Mouse (Mus musculus) liver, adult (tissue): ENCODE results near the gene Emp1.

ENCODE experiments used
- GATA4 ChIP-seq: IDR thresholded peaks from 2 replicates; pipeline ENCODE4 v1.6.1; 2014; ENCODE audit warnings: mild to moderate bottlenecking, low read length; ENCODE audit not compliant: insufficient replicate concordance

Gene Emp1

GRCm38 (mm10) chr6:135377583-135378319, 15.4 kb downstream of the Emp1 start:
- TF ChIP-seq GATA4: no peak

GRCm38 (mm10) chr6:135383919-135384318, 21.6 kb downstream of the Emp1 start:
- TF ChIP-seq GATA4: no peak

GRCm38 (mm10) chr6:135385738-135386459, 23.6 kb downstream of the Emp1 start:
- no peak for TF ChIP-seq GATA4

GRCm38 (mm10) chr6:135387653-135388052, 25.3 kb downstream of the Emp1 start:
- no peak for TF ChIP-seq GATA4

GRCm38 (mm10) chr6:135388711-135389110, 26.4 kb downstream of the Emp1 start:
- no peak for TF ChIP-seq GATA4

GRCm38 (mm10) chr6:135390398-135390797, 28.1 kb downstream of the Emp1 start:
- no peak for TF ChIP-seq GATA4

- no peak for TF ChIP-seq GATA4
Observed at GRCm38 (mm10) chr6:135395375-135395774, 33.0 kb downstream of the Emp1 start.

- no peak for TF ChIP-seq GATA4
Observed at GRCm38 (mm10) chr6:135397089-135397488, 34.7 kb downstream of the Emp1 start.

GRCm38 (mm10) chr6:135397788-135398187, 35.4 kb downstream of the Emp1 start:
- no peak for TF ChIP-seq GATA4

GRCm38 (mm10) chr6:135398801-135399200, 36.5 kb downstream of the Emp1 start:
- TF ChIP-seq GATA4: no peak

- no peak for TF ChIP-seq GATA4
Observed at GRCm38 (mm10) chr6:135400306-135400705, 38.0 kb downstream of the Emp1 start.

GRCm38 (mm10) chr6:135405093-135405492, 42.7 kb downstream of the Emp1 start:
- no peak for TF ChIP-seq GATA4

GRCm38 (mm10) chr6:135407323-135407722, 45.0 kb downstream of the Emp1 start:
- TF ChIP-seq GATA4: no peak

- no peak for TF ChIP-seq GATA4
Observed at GRCm38 (mm10) chr6:135411712-135412319, 49.5 kb downstream of the Emp1 start.

- TF ChIP-seq GATA4: no peak
Observed at GRCm38 (mm10) chr6:135412649-135413048, 50.3 kb downstream of the Emp1 start.

- no peak for TF ChIP-seq GATA4
Observed at GRCm38 (mm10) chr6:135417459-135417858, 55.1 kb downstream of the Emp1 start.
